Mouse (Mus musculus): Measurements from ENCODE around the gene Uhrf1bp1l. TPM values are rescaled to one million over a fixed set of nuclear protein-coding genes. Genes with fewer than 3 reads are reported as not detected.

Uhrf1bp1l gene
- polyA plus RNA-seq, 1 experiment from 2014 or later, result 20.7 TPM

GRCm38 (mm10) chr10:89746581-89746980, 1.8 kb downstream of the Uhrf1bp1l start:
- 83% methylated on average over 3 of the region's 3 CpGs for WGBS
- peak overlapping the region; percentile 55 for H3K4me2 ChIP-seq (ENCODE audit: low read length)
- ATAC-seq (ENCODE audit: insufficient number of reproducible peaks, insufficient read depth, low FRiP score, low read depth), result no peak

GRCm38 (mm10) chr10:89747221-89747905, 2.6 kb downstream of the Uhrf1bp1l start:
- Histone ChIP-seq H3K9me3 (ENCODE audit: control insufficient read depth, low read length) (no peaks in the 10 kb centered on the region), H3K36me3 (ENCODE audit: control insufficient read depth, insufficient read depth, low read length) (no peaks in the 10 kb centered on the region), H3K4me2 (ENCODE audit: low read length) (no peak overlapping the region), H3K4me1 (ENCODE audit: control insufficient read depth in 2 of 2, insufficient read depth in 2 of 2, low read length in 2 of 2) (peaks cover 5 to 15% of the 10 kb centered on the region in 2 experiments; a peak in 2 of 4 replicates), H3K27ac (replicated peaks in 1 of 2; ENCODE audit: control insufficient read depth in 1 of 2, insufficient read depth in 1 of 2, low read depth in 2 of 2, low read length in 2 of 2) (no peak overlapping the region), H3K9ac (ENCODE audit: low read length) (no peak overlapping the region), H3K4me3 (ENCODE audit: control insufficient read depth in 1 of 2, insufficient read depth in 1 of 2, low read depth in 1 of 2, low read length in 2 of 2) (no peak overlapping the region), H3K27me3 (ENCODE audit: control insufficient read depth, insufficient read depth, low read length) (no peaks in the 10 kb centered on the region)
- ATAC-seq (ENCODE audit: insufficient number of reproducible peaks, insufficient read depth, low FRiP score, low read depth), result no peak
- 78% methylated on average over 8 of the region's 8 CpGs for WGBS

More at GRCm38 (mm10) chr10:89746581-89746980, 1.8 kb downstream of the Uhrf1bp1l start:
- Histone ChIP-seq H3K36me3 (ENCODE audit: control insufficient read depth, insufficient read depth, low read length) (no peaks in the 10 kb centered on the region), H3K27ac (replicated peaks in 1 of 2; ENCODE audit: control insufficient read depth in 1 of 2, insufficient read depth in 1 of 2, low read depth in 2 of 2, low read length in 2 of 2) (no peak overlapping the region), H3K4me3 (ENCODE audit: control insufficient read depth in 1 of 2, insufficient read depth in 1 of 2, low read depth in 1 of 2, low read length in 2 of 2) (no peak overlapping the region), H3K27me3 (ENCODE audit: control insufficient read depth, insufficient read depth, low read length) (no peaks in the 10 kb centered on the region), H3K9me3 (ENCODE audit: control insufficient read depth, low read length) (no peaks in the 10 kb centered on the region), H3K9ac (ENCODE audit: low read length) (no peak overlapping the region), H3K4me1 (ENCODE audit: control insufficient read depth in 2 of 2, insufficient read depth in 2 of 2, low read length in 2 of 2) (peaks cover 5 to 15% of the 10 kb centered on the region in 2 experiments; a peak in 2 of 4 replicates)

GRCm38 (mm10) chr10:89747911-89748310, 3.1 kb downstream of the Uhrf1bp1l start:
- no peak for ATAC-seq (ENCODE audit: insufficient number of reproducible peaks, insufficient read depth, low FRiP score, low read depth)
- 97% methylated on average over 1 of the region's 1 CpGs for WGBS
- Histone ChIP-seq H3K4me1 (ENCODE audit: control insufficient read depth in 2 of 2, insufficient read depth in 2 of 2, low read length in 2 of 2) (peaks cover 5 to 15% of the 10 kb centered on the region in 2 experiments; a peak in 2 of 4 replicates), H3K27ac (replicated peaks in 1 of 2; ENCODE audit: control insufficient read depth in 1 of 2, insufficient read depth in 1 of 2, low read depth in 2 of 2, low read length in 2 of 2) (no peak overlapping the region), H3K27me3 (ENCODE audit: control insufficient read depth, insufficient read depth, low read length) (no peaks in the 10 kb centered on the region), H3K4me3 (ENCODE audit: control insufficient read depth in 1 of 2, insufficient read depth in 1 of 2, low read depth in 1 of 2, low read length in 2 of 2) (no peak overlapping the region), H3K9me3 (ENCODE audit: control insufficient read depth, low read length) (no peaks in the 10 kb centered on the region), H3K36me3 (ENCODE audit: control insufficient read depth, insufficient read depth, low read length) (no peaks in the 10 kb centered on the region), H3K4me2 (ENCODE audit: low read length) (no peak overlapping the region), H3K9ac (ENCODE audit: low read length) (no peak overlapping the region)

GRCm38 (mm10) chr10:89748619-89749018, 3.8 kb downstream of the Uhrf1bp1l start:
- no peak for ATAC-seq (ENCODE audit: insufficient number of reproducible peaks, insufficient read depth, low FRiP score, low read depth)
- Histone ChIP-seq H3K27ac (replicated peaks in 1 of 2; ENCODE audit: control insufficient read depth in 1 of 2, insufficient read depth in 1 of 2, low read depth in 2 of 2, low read length in 2 of 2) (no peak overlapping the region), H3K27me3 (ENCODE audit: control insufficient read depth, insufficient read depth, low read length) (no peaks in the 10 kb centered on the region), H3K9ac (ENCODE audit: low read length) (no peak overlapping the region), H3K4me3 (ENCODE audit: control insufficient read depth in 1 of 2, insufficient read depth in 1 of 2, low read depth in 1 of 2, low read length in 2 of 2) (no peak overlapping the region), H3K4me2 (ENCODE audit: low read length) (no peak overlapping the region), H3K9me3 (ENCODE audit: control insufficient read depth, low read length) (no peaks in the 10 kb centered on the region), H3K36me3 (ENCODE audit: control insufficient read depth, insufficient read depth, low read length) (no peaks in the 10 kb centered on the region), H3K4me1 (ENCODE audit: control insufficient read depth in 2 of 2, insufficient read depth in 2 of 2, low read length in 2 of 2) (peaks cover 5 to 15% of the 10 kb centered on the region in 2 experiments; a peak in 2 of 4 replicates)
- 92% methylated on average over 2 of the region's 2 CpGs for WGBS

- Histone ChIP-seq H3K4me1 (ENCODE audit: control insufficient read depth in 2 of 2, insufficient read depth in 2 of 2, low read length in 2 of 2) (peaks cover 5 to 15% of the 10 kb centered on the region in 2 experiments; a peak in 2 of 4 replicates), H3K27me3 (ENCODE audit: control insufficient read depth, insufficient read depth, low read length) (no peaks in the 10 kb centered on the region), H3K27ac (replicated peaks in 1 of 2; ENCODE audit: control insufficient read depth in 1 of 2, insufficient read depth in 1 of 2, low read depth in 2 of 2, low read length in 2 of 2) (peak overlapping the region; percentile 39 to 48; a peak in 3 of 4 replicates), H3K9me3 (ENCODE audit: control insufficient read depth, low read length) (no peaks in the 10 kb centered on the region), H3K4me2 (ENCODE audit: low read length) (no peak overlapping the region), H3K9ac (ENCODE audit: low read length) (no peak overlapping the region), H3K4me3 (ENCODE audit: control insufficient read depth in 1 of 2, insufficient read depth in 1 of 2, low read depth in 1 of 2, low read length in 2 of 2) (no peak overlapping the region), H3K36me3 (ENCODE audit: control insufficient read depth, insufficient read depth, low read length) (no peaks in the 10 kb centered on the region)
- WGBS, result 36% methylated on average over 5 of the region's 5 CpGs
- ATAC-seq (ENCODE audit: insufficient number of reproducible peaks, insufficient read depth, low FRiP score, low read depth), result peak; percentile 21; the same call in 1 of the 2 replicates
These were observed 6.3 kb downstream of the Uhrf1bp1l start for GRCm38 (mm10) chr10:89751069-89751468.

GRCm38 (mm10) chr10:89755231-89755630, 10.4 kb downstream of the Uhrf1bp1l start:
- 83% methylated on average over 4 of the region's 4 CpGs for WGBS
- Histone ChIP-seq H3K4me3 (ENCODE audit: control insufficient read depth in 1 of 2, insufficient read depth in 1 of 2, low read depth in 1 of 2, low read length in 2 of 2) (no peak overlapping the region), H3K27ac (replicated peaks in 1 of 2; ENCODE audit: control insufficient read depth in 1 of 2, insufficient read depth in 1 of 2, low read depth in 2 of 2, low read length in 2 of 2) (no peak overlapping the region), H3K36me3 (ENCODE audit: control insufficient read depth, insufficient read depth, low read length) (no peaks in the 10 kb centered on the region), H3K27me3 (ENCODE audit: control insufficient read depth, insufficient read depth, low read length) (no peaks in the 10 kb centered on the region), H3K9me3 (ENCODE audit: control insufficient read depth, low read length) (no peaks in the 10 kb centered on the region), H3K4me2 (ENCODE audit: low read length) (no peak overlapping the region), H3K4me1 (ENCODE audit: control insufficient read depth in 2 of 2, insufficient read depth in 2 of 2, low read length in 2 of 2) (peaks cover 4 to 5% of the 10 kb centered on the region in 2 experiments; a peak in 3 of 4 replicates), H3K9ac (ENCODE audit: low read length) (no peak overlapping the region)
- ATAC-seq (ENCODE audit: insufficient number of reproducible peaks, insufficient read depth, low FRiP score, low read depth), result no peak

GRCm38 (mm10) chr10:89760772-89761171, 16.0 kb downstream of the Uhrf1bp1l start:
- 93% methylated on average over 5 of the region's 5 CpGs for WGBS
- H3K4me2 ChIP-seq (ENCODE audit: low read length), result no peak overlapping the region
- no peak for ATAC-seq (ENCODE audit: insufficient number of reproducible peaks, insufficient read depth, low FRiP score, low read depth)

More at GRCm38 (mm10) chr10:89760772-89761171, 16.0 kb downstream of the Uhrf1bp1l start:
- H3K27ac ChIP-seq (replicated peaks in 1 of 2; ENCODE audit: control insufficient read depth in 1 of 2, insufficient read depth in 1 of 2, low read depth in 2 of 2, low read length in 2 of 2), result no peak overlapping the region
- peaks cover 2 to 14% of the 10 kb centered on the region in 2 experiments for H3K4me1 ChIP-seq (ENCODE audit: control insufficient read depth in 2 of 2, insufficient read depth in 2 of 2, low read length in 2 of 2)
- H3K27me3 ChIP-seq (ENCODE audit: control insufficient read depth, insufficient read depth, low read length), result no peaks in the 10 kb centered on the region
- no peaks in the 10 kb centered on the region for H3K9me3 ChIP-seq (ENCODE audit: control insufficient read depth, low read length)
- H3K9ac ChIP-seq (ENCODE audit: low read length), result no peak overlapping the region
- no peak overlapping the region for H3K4me3 ChIP-seq (ENCODE audit: control insufficient read depth in 1 of 2, insufficient read depth in 1 of 2, low read depth in 1 of 2, low read length in 2 of 2)
- H3K36me3 ChIP-seq (ENCODE audit: control insufficient read depth, insufficient read depth, low read length), result no peaks in the 10 kb centered on the region

Data from heart, embryonic 14.5 days (tissue).